Mouse (Mus musculus): ENCODE results near the gene Pogk. TPM values are rescaled to one million over a fixed set of nuclear protein-coding genes. Genes with fewer than 3 reads are reported as not detected.
A peak's percentile ranks its signal among the peaks of the same experiment; 100 is the strongest.

Gene Pogk
- total RNA-seq, 1 experiment: 3.5 TPM

DNA sequence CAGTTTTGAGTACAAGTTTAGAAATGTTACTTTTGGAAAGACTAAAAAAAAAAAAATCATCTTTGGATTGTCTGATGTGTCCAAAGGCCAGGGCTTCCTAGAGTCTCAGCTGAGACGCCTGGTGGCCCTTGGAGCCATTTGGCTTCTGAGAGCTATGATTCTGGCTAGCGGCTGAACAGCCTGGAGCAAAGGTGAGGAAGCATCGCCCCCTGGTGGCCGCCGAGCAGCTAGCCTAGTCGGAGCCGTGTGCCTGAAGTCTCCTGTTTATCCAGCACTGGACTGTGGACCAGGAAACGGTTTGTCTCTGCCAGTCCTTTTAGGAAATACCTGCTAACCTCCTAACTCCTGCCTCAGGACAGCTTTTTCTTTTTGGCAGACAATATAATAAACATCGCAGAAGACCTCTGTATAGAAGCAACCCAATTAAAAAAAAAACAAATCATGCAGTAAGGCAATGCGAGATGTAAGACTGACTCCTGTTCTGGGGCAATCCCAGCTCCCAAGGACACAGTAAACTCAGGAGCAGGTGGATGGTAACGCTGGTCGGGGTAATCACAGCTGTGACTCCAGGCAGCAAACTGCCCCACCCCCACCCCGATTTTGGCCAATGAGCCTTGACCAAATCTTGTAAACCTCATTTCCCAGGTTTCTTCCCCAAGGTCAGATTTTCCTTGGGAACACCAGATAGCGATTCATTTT is 49.4 kb downstream of the Pogk start:
- in situ Hi-C loops (cut with MboI; ENCODE audit: low sequenced_read_pairs in 2 of 2, unreplicated experiment in 2 of 2): no loop called here
- no peak for DNase-seq (ENCODE audit: low read depth, low spot score)
- Histone ChIP-seq H3K27ac (ENCODE audit: insufficient read depth, low read depth, low read length, poor library complexity, severe bottlenecking) (no peak overlapping the region), H3K9me3 (ENCODE audit: control insufficient read depth, insufficient read depth, low read depth, low read length) (no peaks in the 10 kb centered on the region), H3K36me3 (ENCODE audit: control insufficient read depth, insufficient read depth, low read length, poor library complexity, severe bottlenecking) (no peaks in the 10 kb centered on the region), H3K4me3 (ENCODE audit: insufficient read depth in 1 of 2, low read depth in 1 of 2, low read length in 2 of 2, poor library complexity in 1 of 2, severe bottlenecking in 1 of 2) (no peak overlapping the region), H3K9ac (ENCODE audit: insufficient read depth, low read depth, low read length, poor library complexity, severe bottlenecking) (no peak overlapping the region), H3K4me1 (ENCODE audit: control insufficient read depth in 2 of 2, insufficient read depth in 2 of 2, low read length in 2 of 2, poor library complexity in 1 of 2) (no peaks in the 10 kb centered on the region)
- TF ChIP-seq HCFC1 (IDR thresholded peaks at IDR 0.05; ENCODE audit: borderline replicate concordance, insufficient read depth, low read length) (no peak), ZC3H11A (IDR thresholded peaks at IDR 0.05; ENCODE audit: borderline replicate concordance, low read depth, low read length) (peak; percentile 29; the same call in 1 of the 2 replicates), ZNF384 (IDR thresholded peaks at IDR 0.05; ENCODE audit: low read depth, low read length) (no peak)

DNA sequence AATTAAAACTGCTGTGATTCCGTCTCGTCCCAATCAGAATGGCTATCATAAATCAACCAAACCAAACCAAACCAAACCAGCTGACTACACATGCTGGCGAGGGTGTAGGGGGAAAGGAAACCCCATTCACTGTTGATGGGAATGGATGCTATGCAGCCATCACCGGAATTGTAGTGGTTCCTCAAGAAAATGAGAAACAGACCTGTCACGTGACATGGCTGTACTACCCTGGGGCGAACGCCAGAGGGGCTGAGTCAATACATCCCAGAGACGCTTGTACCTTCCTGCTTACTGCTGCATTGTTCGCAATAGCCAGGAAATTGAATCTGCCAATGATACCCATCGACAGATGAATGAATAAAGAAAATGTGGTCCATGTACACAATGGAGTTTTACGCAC is 59.9 kb downstream of the Pogk start:
- no peak overlapping the region for H3K27ac ChIP-seq (ENCODE audit: insufficient read depth, low read depth, low read length, poor library complexity, severe bottlenecking)
- in situ Hi-C loops (cut with MboI; ENCODE audit: low sequenced_read_pairs in 2 of 2, unreplicated experiment in 2 of 2): no loop called here
- peaks cover 6% of the 10 kb centered on the region; the same call in 1 of the 2 replicates for H3K9me3 ChIP-seq (ENCODE audit: control insufficient read depth, insufficient read depth, low read depth, low read length)
- no peaks in the 10 kb centered on the region for H3K4me1 ChIP-seq (ENCODE audit: control insufficient read depth in 2 of 2, insufficient read depth in 2 of 2, low read length in 2 of 2, poor library complexity in 1 of 2)
- TF ChIP-seq ZC3H11A (IDR thresholded peaks at IDR 0.05; ENCODE audit: borderline replicate concordance, low read depth, low read length): no peak
- TF ChIP-seq CHD2 (IDR thresholded peaks at IDR 0.05; ENCODE audit: low read depth, low read length): no peak
- TF ChIP-seq ZNF384 (IDR thresholded peaks at IDR 0.05; ENCODE audit: low read depth, low read length): no peak
- TF ChIP-seq MAFK (IDR thresholded peaks at IDR 0.05; ENCODE audit: insufficient read depth, low read depth, low read length): no peak
- TF ChIP-seq HCFC1 (IDR thresholded peaks at IDR 0.05; ENCODE audit: borderline replicate concordance, insufficient read depth, low read length): no peak
- no peak for DNase-seq (ENCODE audit: low read depth, low spot score)
- no peak overlapping the region for H3K9ac ChIP-seq (ENCODE audit: insufficient read depth, low read depth, low read length, poor library complexity, severe bottlenecking)
- H3K4me3 ChIP-seq (ENCODE audit: insufficient read depth in 1 of 2, low read depth in 1 of 2, low read length in 2 of 2, poor library complexity in 1 of 2, severe bottlenecking in 1 of 2): no peak overlapping the region
- H3K36me3 ChIP-seq (ENCODE audit: control insufficient read depth, insufficient read depth, low read length, poor library complexity, severe bottlenecking): no peaks in the 10 kb centered on the region

DNA sequence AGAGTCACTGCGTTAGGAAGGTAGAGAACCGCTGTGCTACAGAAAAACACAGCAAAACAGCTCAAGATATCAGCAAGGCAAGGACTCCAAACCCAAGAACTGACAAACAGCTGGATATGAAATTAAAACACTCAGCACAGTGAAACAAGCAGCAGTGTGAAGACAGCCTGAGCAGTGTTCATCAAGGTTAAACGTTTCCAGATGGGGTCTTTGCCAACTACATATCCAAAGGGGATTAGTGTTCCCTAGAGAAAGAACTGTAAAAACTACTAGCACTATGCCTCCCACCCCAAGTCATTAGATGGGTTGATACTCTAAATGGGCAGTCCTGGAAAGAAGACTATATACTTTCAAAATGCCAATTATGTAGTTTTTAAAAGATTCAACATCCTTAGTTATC is 60.3 kb downstream of the Pogk start:
- in situ Hi-C loops (cut with MboI; ENCODE audit: low sequenced_read_pairs in 2 of 2, unreplicated experiment in 2 of 2): no loop called here
- no peaks in the 10 kb centered on the region for H3K4me1 ChIP-seq (ENCODE audit: control insufficient read depth in 2 of 2, insufficient read depth in 2 of 2, low read length in 2 of 2, poor library complexity in 1 of 2)
- peaks cover 6% of the 10 kb centered on the region; the same call in 1 of the 2 replicates for H3K9me3 ChIP-seq (ENCODE audit: control insufficient read depth, insufficient read depth, low read depth, low read length)
- H3K9ac ChIP-seq (ENCODE audit: insufficient read depth, low read depth, low read length, poor library complexity, severe bottlenecking): no peak overlapping the region
- TF ChIP-seq HCFC1 (IDR thresholded peaks at IDR 0.05; ENCODE audit: borderline replicate concordance, insufficient read depth, low read length): no peak
- no peak for TF ChIP-seq MAFK (IDR thresholded peaks at IDR 0.05; ENCODE audit: insufficient read depth, low read depth, low read length)
- no peak for TF ChIP-seq CHD2 (IDR thresholded peaks at IDR 0.05; ENCODE audit: low read depth, low read length)
- no peak for TF ChIP-seq ZC3H11A (IDR thresholded peaks at IDR 0.05; ENCODE audit: borderline replicate concordance, low read depth, low read length)
- no peak for TF ChIP-seq ZNF384 (IDR thresholded peaks at IDR 0.05; ENCODE audit: low read depth, low read length)
- H3K36me3 ChIP-seq (ENCODE audit: control insufficient read depth, insufficient read depth, low read length, poor library complexity, severe bottlenecking): no peaks in the 10 kb centered on the region
- DNase-seq (ENCODE audit: low read depth, low spot score): no peak
- H3K27ac ChIP-seq (ENCODE audit: insufficient read depth, low read depth, low read length, poor library complexity, severe bottlenecking): no peak overlapping the region
- no peak overlapping the region for H3K4me3 ChIP-seq (ENCODE audit: insufficient read depth in 1 of 2, low read depth in 1 of 2, low read length in 2 of 2, poor library complexity in 1 of 2, severe bottlenecking in 1 of 2)

DNA sequence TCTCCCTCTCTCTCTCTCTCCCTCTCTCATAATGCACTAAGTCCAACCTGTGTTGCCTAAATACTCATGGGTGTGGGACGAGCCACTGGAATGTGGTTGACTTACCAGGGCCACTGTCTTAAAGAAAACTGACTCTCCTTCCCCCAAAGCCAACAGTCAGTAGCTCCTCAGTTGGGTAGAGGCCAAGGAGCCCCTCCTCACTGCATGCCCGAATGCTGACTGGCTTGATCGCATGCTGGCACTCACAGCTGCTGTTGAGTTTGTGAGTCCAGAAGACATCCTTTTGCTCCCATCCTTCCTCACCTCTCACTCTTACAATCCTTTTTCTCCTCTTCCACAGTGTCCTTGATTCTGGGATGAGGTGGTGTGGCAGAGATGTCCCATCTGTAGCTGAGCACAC is 62.8 kb downstream of the Pogk start:
- Histone ChIP-seq H3K4me1 (ENCODE audit: control insufficient read depth in 2 of 2, insufficient read depth in 2 of 2, low read length in 2 of 2, poor library complexity in 1 of 2) (no peaks in the 10 kb centered on the region), H3K4me3 (ENCODE audit: insufficient read depth in 1 of 2, low read depth in 1 of 2, low read length in 2 of 2, poor library complexity in 1 of 2, severe bottlenecking in 1 of 2) (no peak overlapping the region), H3K9ac (ENCODE audit: insufficient read depth, low read depth, low read length, poor library complexity, severe bottlenecking) (no peak overlapping the region), H3K36me3 (ENCODE audit: control insufficient read depth, insufficient read depth, low read length, poor library complexity, severe bottlenecking) (no peaks in the 10 kb centered on the region), H3K27ac (ENCODE audit: insufficient read depth, low read depth, low read length, poor library complexity, severe bottlenecking) (no peak overlapping the region), H3K9me3 (ENCODE audit: control insufficient read depth, insufficient read depth, low read depth, low read length) (peaks cover 6% of the 10 kb centered on the region; the same call in 1 of the 2 replicates)
- DNase-seq (ENCODE audit: low read depth, low spot score): no peak
- TF ChIP-seq MAFK (IDR thresholded peaks at IDR 0.05; ENCODE audit: insufficient read depth, low read depth, low read length): no peak
- TF ChIP-seq ZC3H11A (IDR thresholded peaks at IDR 0.05; ENCODE audit: borderline replicate concordance, low read depth, low read length): no peak
- no peak for TF ChIP-seq HCFC1 (IDR thresholded peaks at IDR 0.05; ENCODE audit: borderline replicate concordance, insufficient read depth, low read length)
- TF ChIP-seq ZNF384 (IDR thresholded peaks at IDR 0.05; ENCODE audit: low read depth, low read length): no peak
- no peak for TF ChIP-seq CHD2 (IDR thresholded peaks at IDR 0.05; ENCODE audit: low read depth, low read length)
- in situ Hi-C loops (cut with MboI; ENCODE audit: low sequenced_read_pairs in 2 of 2, unreplicated experiment in 2 of 2): no loop called here

Measured in ES-E14 (cell line).